Mouse (Mus musculus): Measurements from ENCODE around the gene Abtb1. TPM values are rescaled to one million over a fixed set of nuclear protein-coding genes. Genes with fewer than 3 reads are reported as not detected.
A peak's percentile ranks its signal among the peaks of the same experiment; 100 is the strongest.

Gene Abtb1
- polyA plus RNA-seq, 1 experiment, result 113 TPM

DNA sequence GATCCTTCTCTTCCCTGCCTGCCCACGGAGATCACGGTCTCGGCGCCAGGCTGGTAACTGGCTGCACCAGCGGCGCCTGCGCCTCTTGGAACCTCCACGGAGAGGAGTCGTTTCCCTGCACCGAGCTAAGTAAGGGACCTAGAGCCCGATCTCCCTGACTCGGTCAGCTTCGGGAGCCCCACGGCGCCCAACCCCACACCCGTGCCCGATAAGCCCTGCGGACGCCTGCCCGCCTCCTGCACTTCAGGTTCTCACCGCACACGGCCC, 337 bp downstream of the Abtb1 start:
- TF ChIP-seq GATA1 (IDR thresholded peaks at IDR 0.05; ENCODE audit: borderline replicate concordance, low read length), result no peak
- no peak for TF ChIP-seq FLI1 (IDR thresholded peaks at IDR 0.05; ENCODE audit: low read length)
- H3K4me3 ChIP-seq (replicated peaks), result peak overlapping the region; percentile 99
- no peaks in the 10 kb centered on the region for H3K9me3 ChIP-seq
- peaks cover 4% of the 10 kb centered on the region for H3K27me3 ChIP-seq (replicated peaks)
- peaks cover 45% of the 10 kb centered on the region for H3K36me3 ChIP-seq (replicated peaks; ENCODE audit: low read length)
- peaks cover 79% of the 10 kb centered on the region for H3K4me1 ChIP-seq

DNA sequence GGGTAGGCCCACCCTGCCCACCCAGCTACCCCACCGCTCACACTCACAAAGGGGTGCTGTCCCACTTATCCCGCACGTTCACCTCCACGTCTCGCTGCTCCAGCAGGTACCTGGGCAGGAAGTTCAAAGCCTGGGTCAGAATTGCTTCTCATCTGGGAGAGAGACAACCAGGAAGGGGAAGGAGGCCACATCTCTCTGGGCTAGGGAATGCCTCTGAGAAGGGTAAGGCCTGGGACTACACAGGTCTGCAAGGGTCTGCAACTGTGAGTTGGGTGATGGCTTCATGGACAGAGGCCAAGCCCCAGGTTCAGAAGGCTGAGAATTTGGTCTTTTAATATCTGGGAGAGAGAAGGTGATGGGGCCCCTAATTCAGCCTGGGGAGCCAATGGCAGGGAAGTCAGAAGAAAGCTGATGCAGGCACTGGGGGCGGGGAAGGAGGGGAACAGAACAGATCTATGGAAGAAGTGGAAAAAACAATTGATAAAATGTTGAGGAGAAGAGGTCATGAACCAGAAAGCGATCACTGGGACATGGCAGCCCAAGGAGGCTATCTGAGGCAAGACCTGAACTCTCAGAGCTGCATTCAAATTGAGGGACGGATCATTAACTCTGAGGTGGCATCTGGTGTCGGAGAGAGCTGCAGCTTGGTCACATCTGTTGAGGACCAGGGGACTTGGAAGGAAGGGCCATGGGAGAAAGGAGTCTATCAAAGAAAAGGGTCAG, 832 bp downstream of the Abtb1 start:
- Histone ChIP-seq H3K27me3 (replicated peaks) (peaks cover 2% of the 10 kb centered on the region), H3K9me3 (no peaks in the 10 kb centered on the region), H3K4me1 (peaks cover 81% of the 10 kb centered on the region), H3K4me3 (replicated peaks) (peak overlapping the region; percentile 99), H3K36me3 (replicated peaks; ENCODE audit: low read length) (peaks cover 50% of the 10 kb centered on the region)
- TF ChIP-seq FLI1 (IDR thresholded peaks at IDR 0.05; ENCODE audit: low read length), result no peak
- no peak for TF ChIP-seq GATA1 (IDR thresholded peaks at IDR 0.05; ENCODE audit: borderline replicate concordance, low read length)

DNA sequence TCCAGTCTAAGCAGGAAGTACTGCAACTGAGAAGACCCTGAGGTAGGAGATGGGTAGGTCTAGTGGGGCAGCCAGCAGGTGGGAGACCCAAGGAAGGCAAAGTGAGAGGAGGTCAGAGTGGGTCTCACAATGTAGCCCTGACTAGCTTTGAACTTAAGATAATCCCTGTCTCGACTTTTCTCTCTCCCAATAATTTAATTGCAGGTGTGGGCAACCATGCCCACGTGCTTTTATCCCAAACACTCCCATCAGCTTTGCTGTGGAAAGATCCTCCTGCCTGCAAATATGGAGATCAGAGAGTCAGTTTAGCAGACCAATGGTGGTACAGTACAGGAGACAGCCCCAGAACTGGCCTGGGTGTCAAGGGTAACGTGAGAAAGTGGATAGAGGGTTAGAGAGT, 1.6 kb downstream of the Abtb1 start:
- H3K27me3 ChIP-seq (replicated peaks), result no peaks in the 10 kb centered on the region
- peak overlapping the region; percentile 99 for H3K4me3 ChIP-seq (replicated peaks)
- H3K36me3 ChIP-seq (replicated peaks; ENCODE audit: low read length), result peaks cover 57% of the 10 kb centered on the region
- no peaks in the 10 kb centered on the region for H3K9me3 ChIP-seq
- peaks cover 81% of the 10 kb centered on the region for H3K4me1 ChIP-seq
- TF ChIP-seq FLI1 (IDR thresholded peaks at IDR 0.05; ENCODE audit: low read length), result no peak
- TF ChIP-seq GATA1 (IDR thresholded peaks at IDR 0.05; ENCODE audit: borderline replicate concordance, low read length), result no peak

DNA sequence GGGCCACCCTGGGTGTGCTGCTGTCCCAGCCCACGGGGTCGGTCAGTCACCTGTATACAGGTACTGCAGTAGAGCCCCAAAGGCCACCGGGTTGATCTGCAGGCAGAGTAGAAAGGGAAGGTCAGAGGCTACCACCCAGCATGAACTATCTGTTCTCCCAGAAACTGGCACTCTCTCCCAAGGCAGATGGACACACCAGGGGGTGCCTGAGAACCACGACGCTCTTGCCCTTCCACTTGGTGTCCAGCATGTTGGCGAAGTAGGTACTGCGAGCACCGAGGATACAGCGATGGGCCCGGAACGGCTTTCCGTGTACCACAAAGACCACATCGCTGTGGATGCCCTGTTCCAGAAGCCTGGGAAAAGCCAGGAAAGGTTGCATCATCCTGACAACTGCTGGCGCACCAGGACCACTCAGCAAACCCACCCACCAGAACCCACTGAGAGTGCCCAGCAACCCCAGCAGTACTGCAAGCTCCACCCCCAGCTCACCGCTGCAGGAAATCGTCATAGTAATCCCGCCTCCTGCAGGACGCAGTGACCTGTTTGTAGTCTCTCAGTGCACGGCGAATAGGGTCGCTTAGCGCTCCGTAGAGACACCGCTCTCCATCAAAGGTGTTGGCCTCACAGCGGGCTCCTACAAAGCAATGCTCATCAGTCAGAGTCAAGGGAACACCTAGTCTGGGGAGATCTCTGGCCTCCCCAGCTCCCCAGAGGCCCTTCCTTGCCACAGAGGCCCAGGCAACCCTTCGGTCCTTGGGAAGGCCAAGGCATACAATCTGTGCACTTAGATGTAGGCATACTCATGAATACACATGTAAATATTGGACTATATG, 2.4 kb downstream of the Abtb1 start:
- Histone ChIP-seq H3K4me1 (peaks cover 88% of the 10 kb centered on the region), H3K36me3 (replicated peaks; ENCODE audit: low read length) (peaks cover 66% of the 10 kb centered on the region), H3K4me3 (replicated peaks) (peak overlapping the region; percentile 99), H3K9me3 (no peaks in the 10 kb centered on the region), H3K27me3 (replicated peaks) (no peaks in the 10 kb centered on the region)
- no peak for TF ChIP-seq FLI1 (IDR thresholded peaks at IDR 0.05; ENCODE audit: low read length)
- no peak for TF ChIP-seq GATA1 (IDR thresholded peaks at IDR 0.05; ENCODE audit: borderline replicate concordance, low read length)

DNA sequence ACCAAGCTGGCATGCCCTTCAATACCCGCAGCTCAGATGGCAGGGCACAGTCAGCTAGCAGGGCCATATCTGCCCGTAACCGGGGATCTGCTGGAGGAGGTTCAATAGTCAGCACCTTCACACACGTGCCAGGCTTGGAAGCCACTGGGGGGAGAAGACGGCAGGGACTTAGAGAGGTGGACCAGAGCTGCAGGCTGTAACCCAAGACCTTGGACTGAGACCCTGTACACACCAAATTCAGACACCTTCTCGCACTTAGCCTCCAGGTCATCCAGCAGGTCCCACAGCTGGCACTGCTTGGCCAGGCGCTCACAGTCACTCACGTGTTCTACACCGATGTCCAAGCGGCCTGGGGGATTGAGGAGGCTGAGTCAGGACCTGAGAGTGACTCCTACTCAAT, 3.2 kb downstream of the Abtb1 start:
- Histone ChIP-seq H3K27me3 (replicated peaks) (no peaks in the 10 kb centered on the region), H3K36me3 (replicated peaks; ENCODE audit: low read length) (peaks cover 73% of the 10 kb centered on the region), H3K4me1 (peaks cover 88% of the 10 kb centered on the region), H3K4me3 (replicated peaks) (peak overlapping the region; percentile 99), H3K9me3 (no peaks in the 10 kb centered on the region)
- TF ChIP-seq FLI1 (IDR thresholded peaks at IDR 0.05; ENCODE audit: low read length), result no peak
- no peak for TF ChIP-seq GATA1 (IDR thresholded peaks at IDR 0.05; ENCODE audit: borderline replicate concordance, low read length)

DNA sequence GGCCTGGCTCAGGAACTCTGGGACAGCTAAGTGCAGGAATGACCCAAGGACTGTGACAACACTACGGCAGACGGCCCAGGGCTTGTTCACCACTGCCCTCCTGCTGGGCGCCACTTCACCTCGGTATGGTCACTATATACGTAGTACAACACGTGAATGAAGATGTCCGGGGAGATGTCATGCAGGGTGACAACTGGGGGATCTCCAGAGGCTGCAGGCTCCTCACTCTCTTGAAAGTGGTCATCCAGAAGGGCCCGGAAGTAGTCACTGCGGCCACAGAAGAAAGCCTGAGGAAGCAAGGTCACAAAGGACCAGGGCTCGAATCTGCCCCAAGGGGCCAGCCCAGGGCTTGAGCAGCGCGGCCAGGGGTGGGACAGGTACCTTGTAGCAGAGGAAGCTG, 3.8 kb downstream of the Abtb1 start:
- H3K9me3 ChIP-seq, result no peaks in the 10 kb centered on the region
- no peak for TF ChIP-seq GATA1 (IDR thresholded peaks at IDR 0.05; ENCODE audit: borderline replicate concordance, low read length)
- no peak for TF ChIP-seq FLI1 (IDR thresholded peaks at IDR 0.05; ENCODE audit: low read length)
- H3K4me1 ChIP-seq, result peaks cover 88% of the 10 kb centered on the region
- peaks cover 77% of the 10 kb centered on the region for H3K36me3 ChIP-seq (replicated peaks; ENCODE audit: low read length)
- H3K4me3 ChIP-seq (replicated peaks), result peak overlapping the region; percentile 99
- no peaks in the 10 kb centered on the region for H3K27me3 ChIP-seq (replicated peaks)

DNA sequence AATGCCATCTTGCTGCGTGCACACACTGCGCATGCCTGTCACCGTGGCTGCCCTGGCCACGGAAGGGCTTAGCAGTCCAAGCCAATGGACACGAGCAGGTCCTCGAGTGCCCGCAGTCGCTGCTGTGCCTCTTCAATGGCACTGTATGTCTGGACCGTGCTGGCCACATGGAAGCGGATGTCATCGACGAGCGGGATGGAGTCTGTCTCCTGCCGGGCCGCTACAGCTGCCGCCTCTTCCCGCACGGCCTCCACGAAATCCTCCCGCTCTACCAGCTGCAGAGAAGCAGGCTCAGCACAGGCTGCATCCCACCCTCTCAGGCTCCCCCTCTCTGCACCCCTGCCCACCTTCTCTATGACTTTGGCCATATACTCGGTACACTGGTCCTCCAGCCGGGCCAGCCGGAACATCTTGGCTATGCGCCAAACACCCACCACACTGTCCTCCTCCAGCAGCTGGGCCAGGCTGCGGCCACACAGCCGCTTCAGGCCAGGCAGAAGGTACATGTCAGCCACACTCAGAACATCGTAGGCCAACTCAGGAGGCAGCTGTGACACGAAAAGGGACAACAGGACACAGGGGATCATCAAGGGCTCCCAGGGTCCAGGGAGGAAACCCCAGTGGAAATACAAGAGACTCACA, 5.5 kb downstream of the Abtb1 start:
- Histone ChIP-seq H3K4me1 (peaks cover 98% of the 10 kb centered on the region), H3K36me3 (replicated peaks; ENCODE audit: low read length) (peaks cover 84% of the 10 kb centered on the region), H3K4me3 (replicated peaks) (peak overlapping the region; percentile 75), H3K27me3 (replicated peaks) (no peaks in the 10 kb centered on the region), H3K9me3 (no peaks in the 10 kb centered on the region)
- no peak for TF ChIP-seq FLI1 (IDR thresholded peaks at IDR 0.05; ENCODE audit: low read length)
- TF ChIP-seq GATA1 (IDR thresholded peaks at IDR 0.05; ENCODE audit: borderline replicate concordance, low read length), result no peak

DNA sequence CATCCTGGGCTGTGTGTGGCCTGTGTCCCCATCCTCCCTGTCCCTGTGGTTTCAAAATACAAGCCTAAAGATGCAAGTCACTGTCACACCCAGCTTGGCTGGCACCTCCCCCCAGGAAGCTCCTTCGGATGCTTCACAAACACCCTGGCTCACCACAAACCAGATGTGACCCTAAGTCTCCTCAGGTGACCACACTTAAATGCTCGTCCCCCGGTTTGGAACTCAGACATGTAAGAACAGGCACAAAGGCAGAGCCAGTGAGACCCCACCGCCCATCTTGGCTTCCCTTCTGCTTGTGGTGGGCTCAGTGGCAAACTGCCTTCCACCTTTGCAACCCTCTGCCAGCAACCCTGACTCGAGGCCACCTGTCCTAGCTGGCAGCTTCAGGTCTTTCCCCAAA, 6.7 kb downstream of the Abtb1 start:
- Histone ChIP-seq H3K4me1 (peaks cover 94% of the 10 kb centered on the region), H3K36me3 (replicated peaks; ENCODE audit: low read length) (peaks cover 75% of the 10 kb centered on the region), H3K4me3 (replicated peaks) (peak overlapping the region; percentile 79), H3K9me3 (no peaks in the 10 kb centered on the region), H3K27me3 (replicated peaks) (peaks cover 2% of the 10 kb centered on the region)
- no peak for TF ChIP-seq GATA1 (IDR thresholded peaks at IDR 0.05; ENCODE audit: borderline replicate concordance, low read length)
- no peak for TF ChIP-seq FLI1 (IDR thresholded peaks at IDR 0.05; ENCODE audit: low read length)

DNA sequence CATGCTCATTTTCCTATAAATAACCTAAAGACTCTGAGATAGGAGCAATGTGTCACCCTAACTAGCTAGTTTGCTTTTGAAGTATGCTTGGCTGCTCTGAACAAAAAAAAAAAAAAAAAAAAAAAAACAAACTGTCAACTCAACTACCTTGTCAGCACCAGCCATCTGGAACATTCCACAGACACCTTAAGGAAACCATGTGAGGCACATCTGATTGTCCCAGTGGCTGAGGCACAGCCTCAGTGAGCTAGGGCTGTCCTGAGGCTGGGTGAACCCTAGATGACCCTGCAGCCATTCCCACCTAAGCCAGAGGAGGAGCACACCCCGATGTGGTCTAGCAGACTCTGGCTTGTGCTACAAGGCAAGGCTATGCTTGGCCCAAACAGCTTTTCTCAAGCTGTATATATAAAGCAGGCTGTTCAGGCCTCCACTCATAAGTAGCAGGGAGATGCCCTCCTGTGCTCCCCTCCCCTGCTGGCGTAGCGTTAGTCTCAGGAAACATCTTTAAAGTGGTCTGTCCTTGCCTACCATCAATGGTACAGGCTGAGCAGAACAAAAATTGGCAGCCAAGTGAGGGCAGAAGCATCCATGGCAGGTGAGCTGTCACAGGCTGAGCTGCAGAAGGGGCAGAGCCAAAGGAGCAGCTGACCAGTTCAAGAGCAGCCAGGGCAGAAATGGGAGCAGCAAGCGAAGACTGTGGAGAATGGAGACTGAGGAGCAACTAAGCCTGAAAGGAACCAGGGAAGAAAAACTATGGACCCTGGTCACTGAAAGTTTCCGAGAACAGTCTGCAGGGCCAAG, 8.2 kb downstream of the Abtb1 start:
- Histone ChIP-seq H3K4me3 (replicated peaks) (peak overlapping the region; percentile 64), H3K9me3 (no peaks in the 10 kb centered on the region), H3K4me1 (peaks cover 88% of the 10 kb centered on the region), H3K27me3 (replicated peaks) (peaks cover 3% of the 10 kb centered on the region), H3K36me3 (replicated peaks; ENCODE audit: low read length) (peaks cover 60% of the 10 kb centered on the region)
- TF ChIP-seq FLI1 (IDR thresholded peaks at IDR 0.05; ENCODE audit: low read length), result no peak
- TF ChIP-seq GATA1 (IDR thresholded peaks at IDR 0.05; ENCODE audit: borderline replicate concordance, low read length), result no peak
